Mouse (Mus musculus) yolk sac, embryonic 10.5 days (tissue): ENCODE data around the gene Olfr1000.
"Not testable (repeated sequence)": the region's sequence is repeated elsewhere in the genome, so short reads cannot be mapped to it uniquely, and the experiment has no call there.

Experiments used
- DNase-seq: peaks from one replicate; pipeline ENCODE4 v3.0.0-alpha.2; 2017; ENCODE audit warnings: low spot score

Gene Olfr1000

GRCm38 (mm10) chr2:85611803-85612202 lies at the start of gene Olfr1000:
Gene Olfr1000 (minus strand): TSS chr2:85611903.
- DNase-seq: no peak

GRCm38 (mm10) chr2:85650604-85651003 lies 38.9 kb upstream of the Olfr1000 start, which contains the start of gene Olfr1002:
Gene Olfr1002 (minus strand): TSS chr2:85650704.
- DNase-seq: no peak

- not testable (repeated sequence) for DNase-seq
These were observed 23.1 kb downstream of the Olfr1000 start, which contains the start of gene Olfr998 for GRCm38 (mm10) chr2:85588648-85589047. Gene Olfr998 (plus strand): TSS chr2:85588948.

GRCm38 (mm10) chr2:85578915-85579314 lies 32.8 kb downstream of the Olfr1000 start, which contains the start of gene Olfr996:
Gene Olfr996 (plus strand): TSS chr2:85579215.
- DNase-seq: no peak

- no peak for DNase-seq
These were observed 50.5 kb downstream of the Olfr1000 start for GRCm38 (mm10) chr2:85561187-85561586.

GRCm38 (mm10) chr2:85560226-85560625 lies 51.5 kb downstream of the Olfr1000 start:
- DNase-seq: no peak
